Mouse (Mus musculus) T-cell, adult 2 months (primary cell): ENCODE data around the gene Gm49333.
"Not testable (repeated sequence)": the region's sequence is repeated elsewhere in the genome, so short reads cannot be mapped to it uniquely, and the experiment has no call there.

Experiments
- DNase-seq: peaks from one replicate; pipeline ENCODE4 v3.0.0; 2022; ENCODE audit warnings: low spot score

The Gm49333 gene

GRCm38 (mm10) chr16:20628871-20629391 lies 17.5 kb downstream of the Gm49333 start:
- no peak for DNase-seq

GRCm38 (mm10) chr16:20629731-20630634 lies 18.6 kb downstream of the Gm49333 start, which contains the start of gene Ece2:
Ece2 (plus strand) TSS chr16:20629828.
- no peak for DNase-seq

DNA sequence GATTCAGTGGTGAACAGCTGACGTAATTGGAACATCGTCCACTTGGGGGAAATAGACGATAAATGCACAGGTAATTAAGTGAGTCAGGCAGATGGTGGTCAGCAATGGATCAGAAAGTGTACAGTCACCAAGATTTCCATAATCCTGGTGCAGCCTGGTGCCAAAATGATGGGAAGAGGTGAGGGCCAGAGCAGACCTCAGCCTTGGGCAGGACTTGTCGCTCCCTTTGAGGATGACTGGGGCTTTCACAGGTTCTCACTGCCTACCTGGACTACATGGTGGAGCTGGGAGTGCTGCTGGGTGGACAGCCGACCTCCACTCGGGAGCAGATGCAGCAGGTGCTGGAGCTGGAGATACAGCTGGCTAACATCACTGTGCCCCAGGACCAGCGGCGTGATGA lies 26.0 kb downstream of the Gm49333 start:
- DNase-seq: no peak

GRCm38 (mm10) chr16:20638367-20638766 lies 27.0 kb downstream of the Gm49333 start:
- DNase-seq: no peak

DNA sequence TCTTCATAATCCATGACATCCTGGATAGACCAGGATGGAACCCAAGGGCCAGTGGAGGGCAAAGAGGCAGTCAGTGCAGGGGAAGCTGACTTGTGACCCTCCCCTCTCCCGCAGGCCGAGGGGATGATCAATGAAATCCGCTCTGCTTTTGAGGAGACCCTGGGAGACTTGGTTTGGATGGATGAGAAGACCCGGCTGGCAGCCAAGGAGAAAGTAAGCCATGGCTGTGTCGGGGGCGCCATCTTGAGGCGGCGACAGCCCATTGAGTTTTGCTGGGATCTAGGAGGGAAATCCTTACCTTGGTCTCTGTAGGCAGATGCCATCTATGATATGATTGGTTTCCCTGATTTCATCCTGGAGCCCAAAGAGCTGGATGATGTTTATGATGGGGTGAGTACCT lies 30.8 kb downstream of the Gm49333 start:
- DNase-seq: peak; percentile 25

DNA sequence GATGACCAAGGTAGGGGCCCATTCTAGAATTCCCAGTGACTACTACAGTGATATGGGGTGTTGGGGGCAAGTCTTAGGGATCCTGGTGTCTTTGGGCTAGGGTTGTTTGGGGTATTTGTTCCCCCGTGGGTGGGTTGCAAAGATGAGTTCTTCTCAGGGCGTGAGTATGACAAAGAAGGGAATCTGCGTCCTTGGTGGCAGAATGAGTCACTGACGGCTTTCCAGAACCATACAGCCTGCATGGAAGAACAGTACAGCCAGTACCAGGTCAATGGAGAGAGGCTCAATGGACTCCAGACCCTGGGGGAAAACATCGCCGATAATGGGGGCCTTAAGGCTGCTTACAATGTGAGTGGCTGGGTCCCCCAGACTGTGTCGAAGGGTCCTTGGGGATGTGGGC lies 32.5 kb downstream of the Gm49333 start:
- DNase-seq: no peak

DNA sequence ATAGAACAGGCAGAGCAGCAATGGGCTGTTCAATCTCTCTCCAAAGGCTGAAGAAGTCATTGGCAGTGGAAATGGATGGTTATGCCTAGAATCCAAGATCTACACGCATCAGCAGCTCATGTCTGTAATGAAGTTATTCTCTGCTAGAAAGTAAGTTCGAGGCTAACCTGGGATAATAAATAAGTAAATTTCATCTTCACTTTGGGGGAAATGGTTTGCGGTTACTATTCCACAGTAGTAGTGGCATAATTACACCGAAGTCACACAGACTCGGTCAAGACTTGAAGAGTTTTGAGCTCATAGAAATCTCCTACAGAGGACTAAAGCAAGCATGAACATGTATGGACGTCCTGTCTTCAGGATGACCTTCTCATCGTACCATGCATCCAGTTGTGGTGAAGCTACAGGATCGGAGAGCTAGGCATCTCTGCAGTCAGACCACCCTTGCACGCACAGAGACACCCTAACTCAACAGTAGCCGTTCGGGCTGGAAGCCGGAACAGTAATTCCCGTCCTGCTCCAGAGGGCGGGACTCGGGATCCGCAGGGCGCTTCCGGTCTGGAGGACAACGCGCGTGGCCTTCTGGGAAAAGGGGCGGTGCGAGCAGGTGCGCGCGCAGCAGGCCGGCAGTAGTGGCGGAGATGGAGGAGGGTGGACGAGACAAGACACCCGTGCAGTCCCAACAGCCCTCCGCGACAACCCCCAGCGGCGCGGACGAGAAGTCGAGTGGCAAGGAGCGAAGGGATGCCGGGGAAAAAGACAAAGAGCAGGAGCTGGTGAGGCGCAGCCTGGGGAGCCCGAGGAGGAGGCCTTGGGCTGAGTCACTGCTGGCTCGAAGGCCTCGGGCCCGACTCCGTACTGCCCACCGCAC lies 39.9 kb downstream of the Gm49333 start, which contains the start of gene Psmd2:
Gene Psmd2, plus strand, starts transcription at position 577 of the 871 bp plus-strand sequence.
- DNase-seq: peak; percentile 89

DNA sequence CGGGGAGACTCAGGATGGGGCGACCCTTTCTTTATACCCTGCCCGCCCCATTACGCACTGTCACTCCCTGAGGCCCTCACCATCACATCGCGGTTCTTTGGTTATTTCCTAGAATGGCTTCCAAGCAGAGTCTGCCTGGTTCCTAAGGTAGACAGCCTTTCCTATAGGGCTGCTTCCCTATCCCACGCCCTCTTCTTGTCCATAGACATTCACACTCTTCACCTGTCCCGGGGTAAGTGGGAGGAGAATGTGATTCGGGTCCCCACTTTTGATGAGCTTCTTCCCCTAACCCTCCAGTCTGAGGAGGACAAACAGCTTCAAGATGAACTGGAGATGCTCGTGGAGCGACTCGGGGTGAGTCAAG lies 40.5 kb downstream of the Gm49333 start:
- no peak for DNase-seq

DNA sequence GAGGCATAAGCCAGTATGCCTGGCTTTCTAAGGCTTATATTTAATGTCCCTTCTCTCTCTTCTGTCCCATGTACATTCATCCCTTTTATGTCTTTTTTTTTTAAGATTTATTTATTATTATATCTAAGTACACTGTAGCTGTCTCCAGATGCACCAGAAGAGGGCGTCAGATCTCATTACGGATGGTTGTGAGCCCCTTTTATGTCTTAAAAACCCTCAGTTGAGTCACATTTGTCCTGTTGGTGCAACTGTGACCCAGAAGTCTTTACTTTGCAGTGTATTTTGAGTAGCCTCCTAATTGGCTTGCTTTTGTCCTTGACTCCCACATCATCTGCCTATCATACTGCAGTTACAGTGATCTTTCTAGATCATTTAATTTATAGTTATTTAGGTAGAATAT lies 41.9 kb downstream of the Gm49333 start:
- no peak for DNase-seq

DNA sequence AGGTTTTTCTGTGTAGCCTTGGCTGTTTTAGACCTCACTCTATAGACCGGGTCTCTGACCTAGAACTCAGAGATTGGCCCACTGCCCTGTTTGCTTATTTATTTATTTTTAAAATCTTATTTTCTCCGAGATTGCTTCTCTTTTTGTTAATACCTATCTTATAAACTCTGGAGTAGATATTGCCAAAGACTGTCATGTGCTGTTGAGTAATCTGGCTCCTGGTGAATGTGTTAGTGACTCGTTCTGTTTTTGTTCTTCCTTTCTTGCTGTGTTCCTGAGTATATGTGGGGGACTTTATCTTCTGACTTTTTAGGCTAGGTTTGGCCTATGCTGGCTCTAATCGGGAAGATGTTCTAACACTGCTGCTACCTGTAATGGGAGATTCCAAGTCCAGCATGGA lies 46.3 kb downstream of the Gm49333 start:
- no peak for DNase-seq

DNA sequence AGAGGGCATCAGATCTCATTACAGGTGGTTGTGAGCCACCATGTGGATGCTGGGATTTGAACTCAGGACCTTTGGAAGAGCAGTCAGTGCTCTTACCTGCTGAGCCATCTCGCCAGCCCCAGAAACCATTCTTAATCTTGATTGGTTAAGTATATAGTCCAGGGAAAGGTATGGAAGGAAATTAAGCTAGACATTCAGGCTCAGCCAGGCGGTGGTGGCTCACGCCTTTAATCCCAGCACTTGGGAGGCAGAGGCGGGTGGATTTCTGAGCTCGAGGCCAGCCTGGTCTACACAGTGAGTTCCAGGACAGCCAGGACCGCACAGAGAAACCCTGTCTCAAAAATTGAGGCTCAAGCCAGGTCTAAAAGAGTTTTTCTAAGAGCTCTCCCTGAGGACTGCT lies 56.6 kb downstream of the Gm49333 start, which contains the start of gene Eif4g1:
Gene Eif4g1, plus strand, starts transcription at position 301 of the 400 bp plus-strand sequence.
- DNase-seq: not testable (repeated sequence)

DNA sequence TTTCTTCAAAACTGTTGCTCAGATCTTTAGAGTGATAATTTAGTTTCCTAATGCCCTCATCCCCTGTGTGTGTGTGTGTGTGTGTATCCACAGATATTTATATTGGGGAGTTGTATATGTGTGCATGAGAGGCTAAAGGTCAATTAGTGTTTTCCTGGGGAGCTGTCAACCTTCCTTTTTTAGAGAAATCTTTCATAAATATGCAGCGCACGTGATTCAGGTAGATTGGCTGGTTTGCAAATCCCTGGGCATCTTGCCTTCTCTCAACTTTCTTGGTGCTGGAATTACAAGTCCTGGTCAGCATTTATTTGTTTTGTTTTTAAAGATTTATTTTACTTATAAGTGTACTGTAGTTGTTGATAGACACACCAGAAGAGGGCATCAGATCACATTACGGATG lies 58.9 kb downstream of the Gm49333 start:
- DNase-seq: no peak

- DNase-seq: peak; percentile 10
These were observed 60.5 kb downstream of the Gm49333 start for GRCm38 (mm10) chr16:20671886-20672285.

GRCm38 (mm10) chr16:20672500-20672902 lies 61.1 kb downstream of the Gm49333 start:
- peak; percentile 94 for DNase-seq

- DNase-seq: peak; percentile 54
These were observed 61.7 kb downstream of the Gm49333 start for GRCm38 (mm10) chr16:20672965-20673705.

DNA sequence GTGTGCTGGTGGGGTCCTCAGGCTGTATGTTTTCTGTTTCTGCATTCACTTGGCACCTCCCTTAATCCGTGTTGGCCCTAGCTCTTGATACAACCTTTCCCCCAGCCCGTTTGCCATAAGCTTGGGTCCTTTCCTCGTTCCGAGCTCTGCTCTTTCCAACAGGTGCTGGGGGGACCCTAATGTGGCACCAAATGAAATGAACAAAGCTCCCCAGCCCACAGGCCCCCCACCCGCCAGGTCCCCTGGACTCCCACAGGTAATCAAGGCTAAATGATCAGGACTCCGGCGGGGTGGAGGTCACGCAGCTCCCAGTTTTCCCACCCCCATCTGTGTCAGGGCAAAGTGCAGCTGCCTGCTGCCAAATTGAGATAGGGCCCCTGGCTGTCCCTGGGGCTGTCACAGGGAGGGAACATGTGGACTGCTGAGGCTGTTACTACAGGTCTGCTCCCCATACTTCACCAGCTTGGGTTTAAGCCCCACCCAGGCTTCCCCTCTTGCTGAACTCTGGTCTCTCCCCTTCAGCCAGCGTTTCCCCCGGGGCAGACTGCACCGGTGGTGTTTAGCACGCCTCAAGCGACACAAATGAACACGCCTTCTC lies 62.4 kb downstream of the Gm49333 start:
- DNase-seq: peak; percentile 36

- DNase-seq: no peak
These were observed 63.8 kb downstream of the Gm49333 start for GRCm38 (mm10) chr16:20675213-20675612.

DNA sequence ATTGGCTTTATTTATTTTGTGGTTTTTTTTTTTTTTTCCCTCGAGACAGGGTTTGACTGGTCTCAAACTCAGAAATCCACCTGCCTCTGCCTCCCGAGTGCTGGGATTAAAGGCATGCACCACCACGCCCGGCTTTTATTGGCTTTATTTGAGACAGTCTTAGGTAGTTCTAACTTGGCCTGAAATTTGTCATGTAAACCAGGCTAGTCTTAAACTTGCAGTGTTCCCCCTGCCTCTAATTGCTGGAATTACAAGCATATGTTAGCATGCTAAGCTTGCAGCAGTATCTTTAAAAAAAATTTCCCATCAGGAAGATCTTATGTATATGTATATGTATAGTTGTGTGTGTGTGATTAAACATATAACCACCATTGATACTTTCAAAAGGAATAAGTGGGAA lies 65.3 kb downstream of the Gm49333 start:
- no peak for DNase-seq

- no peak for DNase-seq
These were observed 66.0 kb downstream of the Gm49333 start for GRCm38 (mm10) chr16:20677380-20677779.

- no peak for DNase-seq
These were observed 66.7 kb downstream of the Gm49333 start for GRCm38 (mm10) chr16:20677974-20678675.

- no peak for DNase-seq
These were observed 79.4 kb downstream of the Gm49333 start for GRCm38 (mm10) chr16:20690774-20691173.
